ENCODE assay signal across 36 mouse cellular contexts in genomic region chr10:78714129-78714528, GRCm38 (mm10). TPM values are rescaled to one million over a fixed set of nuclear protein-coding genes. Genes with fewer than 3 reads are reported as not detected.
"Had no signal": no experiment of that assay in that cellular context is flagged by ENCODE, and none has a peak within 500 bp of the region (broad histone marks: within the 10 kb centered on the region; RNA-seq: fewer than 3 reads in every experiment).

No protein-coding gene starts in this region.

- H3K9me3 ChIP-seq: heart, embryonic 12.5 days; hindbrain, embryonic 13.5 days; hindbrain, embryonic 15.5 days; kidney, embryonic 15.5 days; limb, embryonic 10.5 days; limb, embryonic 12.5 days had no signal

- H3K27me3 ChIP-seq: heart, embryonic 12.5 days; hindbrain, embryonic 13.5 days; hindbrain, embryonic 15.5 days; kidney, embryonic 15.5 days; limb, embryonic 12.5 days had no signal

- H3K4me2 ChIP-seq: heart, embryonic 12.5 days; hindbrain, embryonic 13.5 days; hindbrain, embryonic 15.5 days; kidney, embryonic 15.5 days; limb, embryonic 12.5 days; liver, embryonic 11.5 days had no signal

- H3K27ac ChIP-seq: gastrocnemius, adult 2 months; hindbrain, embryonic 13.5 days; hindbrain, embryonic 15.5 days; hindbrain, postnatal 0 days; kidney, embryonic 15.5 days; kidney, postnatal 0 days; layer of hippocampus, adult 2 months; left cerebral cortex, adult 2 months; limb, embryonic 10.5 days; limb, embryonic 12.5 days; liver, embryonic 14.5 days had no signal

- H3K36me3 ChIP-seq: heart, embryonic 12.5 days; hindbrain, embryonic 13.5 days; hindbrain, embryonic 15.5 days; kidney, embryonic 15.5 days; limb, embryonic 10.5 days; limb, embryonic 12.5 days had no signal

- ATAC-seq: hindbrain, postnatal 0 days; intestine, embryonic 16.5 days had no signal

- H3K4me3 ChIP-seq: gastrocnemius, adult 2 months; heart, embryonic 12.5 days; hindbrain, embryonic 13.5 days; hindbrain, embryonic 15.5 days; kidney, embryonic 15.5 days; layer of hippocampus, adult 2 months; left cerebral cortex, adult 2 months; limb, embryonic 10.5 days; limb, embryonic 12.5 days had no signal

- H3K9ac ChIP-seq: heart, embryonic 12.5 days; hindbrain, embryonic 13.5 days; hindbrain, embryonic 15.5 days; kidney, embryonic 15.5 days; limb, embryonic 12.5 days; liver, embryonic 14.5 days had no signal

- DNase-seq: gastrocnemius, adult 2 months; gastrocnemius, postnatal 10 days; gastrocnemius, postnatal 25 days; heart, adult 18-20 months; heart, postnatal 10 days; kidney, adult 18-20 months; kidney, adult 9 months; kidney, postnatal 14 days; liver had no signal

- H3K4me1 ChIP-seq: heart, embryonic 12.5 days; hindbrain, embryonic 13.5 days; hindbrain, embryonic 15.5 days; kidney, embryonic 15.5 days; limb, embryonic 10.5 days; limb, embryonic 12.5 days had no signal

RNA-seq across cellular contexts. Expression of gene Casp14, which starts 4.0 kb away (rescaled TPM):
- total RNA-seq: gastrocnemius, adult 2 months; gastrocnemius, postnatal 10 days; gastrocnemius, postnatal 25 days; gastrocnemius, postnatal 4 days; heart, adult 18-20 months; heart, adult 8-10 months; heart, postnatal 10 days; heart, postnatal 25 days; hematopoietic stem cell, adult 5-6 weeks; hindbrain, postnatal 0 days; layer of hippocampus, adult 2 months; layer of hippocampus, postnatal 10 days; layer of hippocampus, postnatal 25 days; left cerebral cortex, adult 2 months; left cerebral cortex, postnatal 14 days; left cerebral cortex, postnatal 36 days had no signal
- polyA plus RNA-seq: frontal cortex, adult 2 months; heart, embryonic 12.5 days; heart, embryonic 14.5 days; heart, embryonic 16.5 days; hindbrain, embryonic 11.5 days; hindbrain, embryonic 13.5 days; hindbrain, embryonic 15.5 days; hindbrain, postnatal 0 days; kidney, embryonic 15.5 days; kidney, postnatal 0 days; liver, embryonic 11.5 days; liver, embryonic 14.5 days had no signal

RNA-seq across cellular contexts. Expression of gene Ccdc105, which starts 38.7 kb away (rescaled TPM):
- total RNA-seq: gastrocnemius, adult 2 months; gastrocnemius, postnatal 10 days; gastrocnemius, postnatal 25 days; gastrocnemius, postnatal 4 days; heart, adult 18-20 months; heart, adult 8-10 months; heart, postnatal 10 days; heart, postnatal 25 days; hematopoietic stem cell, adult 5-6 weeks; hindbrain, postnatal 0 days; layer of hippocampus, postnatal 10 days had no signal
- polyA plus RNA-seq: heart, embryonic 12.5 days; heart, embryonic 14.5 days; heart, embryonic 16.5 days; hindbrain, embryonic 11.5 days; intestine, embryonic 14.5 days; intestine, embryonic 16.5 days; kidney, embryonic 15.5 days; kidney, postnatal 0 days; large intestine, adult 2 months; liver, embryonic 11.5 days; liver, embryonic 14.5 days had no signal
